Mouse (Mus musculus): Measurements from ENCODE around the gene Cnksr3. TPM values are rescaled to one million over a fixed set of nuclear protein-coding genes. Genes with fewer than 3 reads are reported as not detected.

Cnksr3 gene
- total RNA-seq, 2 experiments from 2014 or later: 4.8 to 5.3 TPM

GRCm38 (mm10) chr10:7076662-7077211 is 135.3 kb downstream of the Cnksr3 start:
- no peak for TF ChIP-seq CTCF (conservative IDR thresholded peaks at IDR 0.05)
- 0 out of 2 replicates have a peak overlapping the region, but pooled peaks have one; percentile 7 for H3K27ac ChIP-seq
- H3K4me3 ChIP-seq: no peak overlapping the region
- DNase-seq (ENCODE audit: low spot score in 2 of 2): no peak

GRCm38 (mm10) chr10:7076201-7076600 is 135.8 kb downstream of the Cnksr3 start:
- H3K4me3 ChIP-seq: no peak overlapping the region
- DNase-seq (ENCODE audit: low spot score in 2 of 2): peak; percentile 77 to 82
- TF ChIP-seq CTCF (conservative IDR thresholded peaks at IDR 0.05): peak; percentile 99
- no peak overlapping the region for H3K27ac ChIP-seq

GRCm38 (mm10) chr10:7075661-7076060 is 136.4 kb downstream of the Cnksr3 start:
- no peak for TF ChIP-seq CTCF (conservative IDR thresholded peaks at IDR 0.05)
- no peak overlapping the region for H3K4me3 ChIP-seq
- DNase-seq (ENCODE audit: low spot score in 2 of 2): no peak
- no peak overlapping the region for H3K27ac ChIP-seq

DNA sequence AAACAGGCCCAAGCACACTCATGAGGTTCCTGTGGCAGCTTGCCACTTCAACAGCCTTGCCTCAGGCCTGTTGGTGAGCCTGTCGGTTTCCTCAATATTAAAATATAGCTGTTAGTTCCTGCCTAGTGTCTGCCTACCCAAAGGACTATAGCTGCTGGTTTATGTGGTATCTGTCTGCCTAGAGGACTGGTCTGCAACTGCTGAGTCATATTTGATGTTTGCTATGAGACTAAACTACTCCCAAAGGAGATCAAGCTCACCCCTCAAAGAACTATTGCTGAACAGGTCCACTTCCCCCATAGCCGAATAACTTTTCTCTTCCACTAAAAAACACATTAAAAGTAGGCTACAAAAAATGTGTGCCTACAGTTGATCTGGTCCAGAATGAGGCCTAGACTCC is 137.8 kb downstream of the Cnksr3 start:
- no peak for TF ChIP-seq CTCF (conservative IDR thresholded peaks at IDR 0.05)
- no peak overlapping the region for H3K4me3 ChIP-seq
- no peak overlapping the region for H3K27ac ChIP-seq
- DNase-seq (ENCODE audit: low spot score in 2 of 2): no peak

GRCm38 (mm10) chr10:7070924-7071323 is 141.1 kb downstream of the Cnksr3 start:
- DNase-seq (ENCODE audit: low spot score in 2 of 2): no peak
- no peak overlapping the region for H3K4me3 ChIP-seq
- no peak overlapping the region for H3K27ac ChIP-seq
- TF ChIP-seq CTCF (conservative IDR thresholded peaks at IDR 0.05): no peak

GRCm38 (mm10) chr10:7070100-7070835 is 141.8 kb downstream of the Cnksr3 start:
- Histone ChIP-seq H3K4me3 (no peak overlapping the region), H3K27ac (no peak overlapping the region)
- TF ChIP-seq CTCF (conservative IDR thresholded peaks at IDR 0.05): no peak
- DNase-seq (ENCODE audit: low spot score in 2 of 2): no peak

GRCm38 (mm10) chr10:7069090-7069489 is 142.9 kb downstream of the Cnksr3 start:
- H3K27ac ChIP-seq: no peak overlapping the region
- TF ChIP-seq CTCF (conservative IDR thresholded peaks at IDR 0.05): no peak
- H3K4me3 ChIP-seq: no peak overlapping the region
- DNase-seq (ENCODE audit: low spot score in 2 of 2): no peak

Other genes starting within 250 kb of the Cnksr3 start
- gene Ipcef1, start 159.8 kb downstream of the Cnksr3 start, total RNA-seq (2021): 10 to 100 TPM; 23.5 to 25.2 TPM